Mouse (Mus musculus) stomach, embryonic 14.5 days (tissue): ENCODE results near the gene Gucd1. TPM values are rescaled to one million over a fixed set of nuclear protein-coding genes. Genes with fewer than 3 reads are reported as not detected.

Experiments
- ATAC-seq: fragments of 200-750 bp; cut with Nextera tagmentation; 2 replicates; pipeline ENCODE4 v1.8.0; 2017; ENCODE audit warnings: low read depth, moderate TSS enrichment; ENCODE audit not compliant: insufficient number of reproducible peaks, insufficient read depth, low FRiP score
- H3K27ac ChIP-seq: fragments of 300-500 bp; sonication (generic); 2 replicates; pipeline ENCODE4 v1.5.1; 2014; ENCODE audit warnings: mild to moderate bottlenecking, low read length, moderate library complexity, mixed read lengths
- H3K27me3 ChIP-seq: fragments of 300-500 bp; sonication (generic); 2 replicates; pipeline ENCODE4 v1.6.1; 2014; ENCODE audit warnings: low read length, control low read depth, mixed read lengths; ENCODE audit not compliant: control insufficient read depth, insufficient read depth
- H3K36me3 ChIP-seq: fragments of 300-500 bp; sonication (generic); 2 replicates; pipeline ENCODE4 v1.6.1; 2014; ENCODE audit warnings: mild to moderate bottlenecking, control low read depth, low read length, moderate library complexity, mixed read lengths; ENCODE audit not compliant: control insufficient read depth, insufficient read depth
- H3K4me1 ChIP-seq: fragments of 300-500 bp; sonication (generic); 2 replicates; pipeline ENCODE4 v1.6.1; 2014; ENCODE audit warnings: low read length, control low read depth, mixed read lengths; ENCODE audit not compliant: control insufficient read depth, insufficient read depth
- H3K4me2 ChIP-seq: fragments of 300-500 bp; sonication (generic); replicated peaks from 2 replicates; pipeline ENCODE4 v1.6.1; 2014; ENCODE audit warnings: low read depth, low read length, control low read depth
- H3K4me3 ChIP-seq: fragments of 300-500 bp; sonication (generic); 2 replicates; pipeline ENCODE4 v1.5.1; 2014; ENCODE audit warnings: low read depth, low read length, control low read depth
- H3K9ac ChIP-seq: fragments of 300-500 bp; sonication (generic); replicated peaks from 2 replicates; pipeline ENCODE4 v1.6.1; 2014; ENCODE audit warnings: low read depth, mild to moderate bottlenecking, control low read depth, low read length, moderate library complexity, mixed read lengths
- H3K9me3 ChIP-seq: fragments of 300-500 bp; sonication (generic); 2 replicates; pipeline ENCODE4 v1.6.1; 2016; ENCODE audit warnings: low read depth, low read length, control low read depth; ENCODE audit not compliant: control insufficient read depth
- WGBS: fragments of 180-500 bp; shearing (Covaris S2); extraction: QIAGEN DNeasy Blood & Tissue Kit; methylation state at CpG from one replicate; pipeline ENCODE4 v1.1.7; 2014; 5-methylcytosine and 5-hydroxymethylcytosine counted together
- polyA plus RNA-seq: library from polyadenylated mRNA; unstranded; fragments of >200 nt; fragmentation: Nextera tagmentation; extraction: Ambion mirVana; gene quantifications from 2 replicates; pipeline ENCODE4 v1.2.1, GENCODE M21; 2014

The Gucd1 gene
- polyA plus RNA-seq, 1 experiment from 2014 or later = 29.9 TPM

DNA sequence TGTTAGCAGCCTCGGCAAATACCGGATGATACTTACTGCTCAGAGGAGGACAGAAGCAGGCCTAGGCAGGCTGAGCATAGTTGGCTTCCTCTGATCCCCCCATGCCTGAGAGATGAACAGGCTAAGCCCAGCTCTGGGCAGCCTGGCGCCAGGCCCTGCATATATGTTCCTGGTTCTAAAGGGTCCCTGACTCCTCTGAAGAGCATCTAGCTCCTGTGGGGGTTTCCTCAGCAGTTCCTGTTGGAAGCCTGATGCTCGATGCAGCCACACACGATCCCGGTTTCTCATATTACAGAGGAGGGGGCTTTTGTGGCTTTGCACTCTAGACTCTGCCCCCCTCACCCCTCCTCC lies 42.8 kb upstream of the Gucd1 start:
- Histone ChIP-seq H3K4me3 (peak overlapping the region; percentile 49), H3K9ac (peak overlapping the region; percentile 45; the same call in 1 of the 2 replicates), H3K4me2 (peak overlapping the region; percentile 97), H3K9me3 (no peaks in the 10 kb centered on the region), H3K27me3 (peaks cover 17% of the 10 kb centered on the region; the same call in 1 of the 2 replicates), H3K27ac (no peak overlapping the region), H3K36me3 (no peaks in the 10 kb centered on the region), H3K4me1 (peaks cover 6% of the 10 kb centered on the region; the same call in 1 of the 2 replicates)
- no peak for ATAC-seq
- WGBS = 12% methylated on average over 6 of the region's 6 CpGs

DNA sequence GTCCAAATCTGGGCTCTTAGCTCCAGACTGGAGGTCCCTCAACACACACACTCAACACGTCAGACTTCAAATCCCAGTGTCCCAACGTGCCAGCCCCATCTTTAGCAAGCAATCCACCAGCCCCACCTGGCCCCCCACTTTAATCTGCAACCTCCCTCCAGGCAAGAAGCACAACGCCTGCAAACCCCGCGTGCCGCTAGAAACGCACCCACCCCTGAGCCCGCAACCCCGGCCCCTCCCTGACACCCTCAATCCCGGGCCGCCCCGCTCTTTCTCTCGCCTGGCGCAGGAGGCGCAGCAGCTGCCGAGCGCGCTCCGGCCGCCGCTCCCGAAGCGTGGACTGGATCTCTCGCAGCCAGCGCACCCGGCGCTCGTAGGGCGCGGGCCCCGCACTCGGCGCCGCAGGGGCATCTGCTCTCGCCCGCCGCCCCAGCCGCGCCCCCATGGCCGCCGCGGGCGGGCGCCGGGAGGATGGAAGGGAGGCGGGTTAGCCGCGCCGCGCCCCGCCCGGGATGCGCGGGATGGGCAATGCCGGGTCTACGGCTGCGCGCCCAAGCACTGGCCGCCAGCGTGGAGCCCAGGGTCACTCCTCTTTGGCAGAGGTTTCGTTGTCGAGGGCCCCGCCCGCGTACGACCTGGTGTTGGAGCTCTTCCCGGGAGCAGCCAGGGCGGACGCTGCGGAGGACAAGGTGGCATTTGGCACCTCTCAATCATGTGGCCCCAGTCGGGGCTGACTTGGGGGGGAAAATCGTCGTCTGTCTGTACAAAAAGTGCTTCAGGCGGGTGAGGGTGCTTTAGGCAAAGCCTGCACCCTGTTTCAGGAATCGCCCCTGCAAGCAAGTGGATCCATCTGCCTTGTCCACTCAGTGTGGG lies 42.1 kb upstream of the Gucd1 start, which contains the start of gene Lrrc75b:
Lrrc75b (minus strand) TSS at position 655 of the 873 bp plus-strand sequence.
- Histone ChIP-seq H3K27ac (no peak within 1 kb of the TSS), H3K4me2 (peak within 1 kb of the TSS; percentile 97), H3K27me3 (peaks cover 17% of the 10 kb centered on the region; the same call in 1 of the 2 replicates), H3K4me3 (peak within 1 kb of the TSS; percentile 49), H3K9me3 (no peaks in the 10 kb centered on the region), H3K36me3 (no peaks in the 10 kb centered on the region), H3K9ac (peak within 1 kb of the TSS; percentile 45), H3K4me1 (peaks cover 6% of the 10 kb centered on the region; the same call in 1 of the 2 replicates)
- WGBS = 1% methylated on average over 74 of the region's 75 CpGs
- ATAC-seq = peak; percentile 24; the same call in 1 of the 2 replicates

DNA sequence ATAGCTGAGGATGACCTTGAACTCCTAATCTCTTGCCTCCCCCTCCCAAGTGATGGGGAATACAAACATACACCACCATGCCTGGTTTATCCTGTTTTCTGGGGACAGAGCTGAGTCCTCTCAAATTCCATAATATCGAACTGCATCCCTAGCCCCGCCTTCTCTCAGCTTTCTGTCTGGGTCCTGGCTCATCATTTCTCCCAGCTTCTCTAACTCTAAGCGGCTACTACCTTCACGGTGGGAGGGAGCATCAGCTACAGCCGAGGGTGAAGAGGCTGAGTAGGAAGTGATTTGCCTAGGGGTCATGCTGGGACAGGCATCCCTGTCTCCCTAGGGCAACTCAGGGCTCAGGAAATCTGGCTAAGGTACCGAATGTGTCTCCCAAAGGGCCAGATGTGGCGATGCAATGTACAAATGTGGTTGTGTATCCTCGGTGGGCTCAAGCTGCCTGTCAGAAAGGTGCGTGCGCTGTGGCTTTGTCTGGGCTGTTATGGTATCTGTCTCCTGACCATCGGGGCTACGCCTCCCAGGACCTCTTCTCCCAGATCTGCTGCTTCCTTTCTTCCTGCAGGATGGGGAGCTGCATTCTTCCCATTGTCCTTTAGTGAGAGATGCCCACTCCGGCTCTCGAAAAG lies 41.4 kb upstream of the Gucd1 start:
- 5% methylated on average over 14 of the region's 14 CpGs for WGBS
- Histone ChIP-seq H3K27me3 (peaks cover 17% of the 10 kb centered on the region; the same call in 1 of the 2 replicates), H3K4me3 (peak overlapping the region; percentile 49), H3K36me3 (no peaks in the 10 kb centered on the region), H3K9me3 (no peaks in the 10 kb centered on the region), H3K4me2 (peak overlapping the region; percentile 97), H3K27ac (no peak overlapping the region), H3K4me1 (peaks cover 6% of the 10 kb centered on the region; the same call in 1 of the 2 replicates), H3K9ac (peak overlapping the region; percentile 45; the same call in 1 of the 2 replicates)
- ATAC-seq = no peak

DNA sequence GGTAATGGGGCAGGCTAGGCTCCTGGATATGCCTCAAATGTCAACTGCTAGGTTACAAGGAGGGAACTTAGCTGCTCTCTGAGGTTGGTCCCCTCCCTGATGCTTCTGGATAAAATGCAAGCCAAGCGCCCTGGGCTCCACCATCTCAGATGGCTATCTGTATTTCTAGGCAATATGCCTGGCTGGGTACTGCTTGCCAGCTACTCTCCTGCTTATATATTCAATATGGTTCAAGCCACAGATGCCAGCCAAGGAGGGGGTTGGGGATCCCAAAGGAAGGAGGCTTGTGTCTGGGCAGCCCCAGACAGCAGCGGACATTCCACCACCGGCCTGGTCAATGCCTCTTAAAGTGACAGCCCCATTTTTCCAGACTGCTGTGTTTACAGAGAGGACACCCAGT lies 40.7 kb upstream of the Gucd1 start:
- no peak for ATAC-seq
- peaks cover 6% of the 10 kb centered on the region; the same call in 1 of the 2 replicates for H3K4me1 ChIP-seq
- no peak overlapping the region for H3K4me2 ChIP-seq
- H3K27ac ChIP-seq = no peak overlapping the region
- H3K27me3 ChIP-seq = peaks cover 17% of the 10 kb centered on the region; the same call in 1 of the 2 replicates
- H3K9me3 ChIP-seq = no peaks in the 10 kb centered on the region
- no peaks in the 10 kb centered on the region for H3K36me3 ChIP-seq
- no peak overlapping the region for H3K9ac ChIP-seq
- H3K4me3 ChIP-seq = no peak overlapping the region
- 35% methylated on average over 3 of the region's 3 CpGs for WGBS

DNA sequence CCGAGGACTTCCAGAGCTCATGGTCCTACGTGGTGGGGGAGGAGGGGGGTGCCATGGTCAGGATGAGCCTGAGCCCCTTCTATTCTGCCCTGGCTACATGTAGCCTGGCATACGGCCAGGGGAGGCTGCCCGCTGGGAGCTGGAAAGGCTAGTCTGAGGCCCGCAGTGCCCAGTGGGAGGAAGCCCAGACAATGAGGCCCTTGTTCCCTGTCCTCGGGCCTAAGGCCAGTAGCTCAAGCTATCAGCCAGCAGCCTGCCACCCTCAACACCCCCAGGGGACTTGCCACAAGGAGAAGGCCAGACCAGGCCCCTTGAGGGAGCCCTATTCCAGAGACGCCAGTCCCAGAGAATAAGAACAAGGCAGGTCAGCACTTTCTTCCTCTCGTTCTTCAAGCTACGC lies 38.3 kb upstream of the Gucd1 start:
- no peak overlapping the region for H3K27ac ChIP-seq
- 63% methylated on average over 9 of the region's 9 CpGs for WGBS
- H3K4me2 ChIP-seq = no peak overlapping the region
- H3K4me1 ChIP-seq = peaks cover 6% of the 10 kb centered on the region; the same call in 1 of the 2 replicates
- no peak overlapping the region for H3K4me3 ChIP-seq
- H3K27me3 ChIP-seq = peaks cover 13% of the 10 kb centered on the region; the same call in 1 of the 2 replicates
- no peaks in the 10 kb centered on the region for H3K36me3 ChIP-seq
- ATAC-seq = no peak
- no peak overlapping the region for H3K9ac ChIP-seq
- H3K9me3 ChIP-seq = no peaks in the 10 kb centered on the region

DNA sequence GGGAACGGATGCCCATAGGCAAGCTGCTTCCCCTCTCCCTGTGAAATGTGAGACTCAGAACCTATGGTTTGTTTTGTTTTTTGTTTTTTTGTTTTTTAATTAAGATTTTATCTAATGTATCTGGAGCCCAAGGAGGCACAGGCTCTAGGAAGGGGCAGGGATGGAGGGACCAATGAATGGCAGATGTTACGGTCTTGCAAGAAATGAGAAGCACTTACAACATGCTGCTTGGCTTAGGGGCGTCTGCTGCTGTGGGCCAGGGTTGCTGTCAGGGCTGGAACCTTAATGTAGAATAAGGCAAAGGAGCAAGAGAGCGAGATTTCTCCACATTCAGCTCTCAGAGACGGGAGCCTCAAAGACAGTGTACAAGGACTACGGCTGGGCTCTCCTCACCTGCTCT lies 37.8 kb upstream of the Gucd1 start:
- H3K4me1 ChIP-seq = peaks cover 6% of the 10 kb centered on the region; the same call in 1 of the 2 replicates
- peaks cover 9% of the 10 kb centered on the region; the same call in 1 of the 2 replicates for H3K27me3 ChIP-seq
- no peaks in the 10 kb centered on the region for H3K9me3 ChIP-seq
- no peak for ATAC-seq
- H3K9ac ChIP-seq = no peak overlapping the region
- H3K27ac ChIP-seq = no peak overlapping the region
- WGBS = 81% methylated on average over 6 of the region's 6 CpGs
- H3K4me2 ChIP-seq = no peak overlapping the region
- no peak overlapping the region for H3K4me3 ChIP-seq
- no peaks in the 10 kb centered on the region for H3K36me3 ChIP-seq

DNA sequence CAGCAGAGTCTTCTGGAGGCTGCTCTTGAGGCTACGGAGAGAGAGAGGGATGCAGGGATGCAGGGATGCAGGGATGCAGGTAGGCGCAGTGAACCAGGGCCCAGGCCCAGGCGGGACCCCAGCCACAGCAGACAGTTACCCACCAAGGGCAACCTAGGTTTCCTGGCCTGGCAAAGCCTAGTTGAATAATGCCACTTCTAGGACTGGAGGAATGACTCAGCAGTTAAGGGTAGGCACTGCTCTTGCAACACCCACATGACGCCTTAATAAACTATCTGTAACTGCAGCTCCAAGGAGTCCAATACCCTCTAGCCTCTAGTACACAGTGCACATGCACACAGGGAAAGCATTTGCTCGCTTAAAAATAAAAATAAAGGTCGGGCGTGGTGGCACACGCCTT lies 36.3 kb upstream of the Gucd1 start:
- WGBS = 91% methylated on average over 8 of the region's 8 CpGs
- Histone ChIP-seq H3K9ac (no peak overlapping the region), H3K9me3 (no peaks in the 10 kb centered on the region), H3K4me2 (no peak overlapping the region), H3K27me3 (no peaks in the 10 kb centered on the region), H3K4me1 (peaks cover 1% of the 10 kb centered on the region; the same call in 1 of the 2 replicates), H3K4me3 (no peak overlapping the region), H3K27ac (no peak overlapping the region), H3K36me3 (no peaks in the 10 kb centered on the region)
- ATAC-seq = no peak

DNA sequence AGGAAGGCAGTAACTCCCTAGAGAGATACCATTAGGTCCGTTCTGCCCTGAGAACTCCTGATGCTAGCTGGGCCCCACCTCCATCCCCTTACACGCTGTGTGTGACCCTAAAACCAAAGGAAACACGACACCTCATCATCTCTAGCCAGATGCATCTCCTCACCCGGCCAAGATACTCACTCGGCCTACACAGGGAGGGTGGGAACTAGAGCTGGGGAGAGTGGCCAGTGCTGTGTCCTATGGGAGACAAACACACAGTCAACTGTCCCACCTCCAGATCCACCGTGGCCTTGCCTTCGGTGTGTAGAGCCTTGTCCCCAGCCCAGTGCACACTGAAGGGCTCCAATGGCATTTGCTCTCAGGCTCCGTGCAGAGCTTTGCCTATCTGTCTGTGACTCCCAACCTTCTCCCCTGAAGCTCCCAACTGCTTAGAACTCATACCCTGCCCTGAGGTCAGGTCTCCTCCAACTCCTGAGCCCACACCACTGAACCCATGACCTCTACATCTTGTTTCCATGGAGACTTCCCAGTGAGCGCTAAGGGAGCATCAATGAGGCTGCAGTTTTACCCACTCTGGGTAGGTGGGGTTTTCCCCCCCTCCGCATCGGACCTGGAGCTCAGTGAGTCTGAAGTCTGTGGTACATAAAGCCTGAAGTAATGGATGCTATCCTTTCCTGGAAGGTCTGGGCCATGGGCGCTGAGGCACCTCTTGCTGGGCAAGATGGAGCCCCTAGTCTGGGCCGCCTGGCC lies 35.1 kb upstream of the Gucd1 start:
- no peaks in the 10 kb centered on the region for H3K36me3 ChIP-seq
- no peak overlapping the region for H3K4me3 ChIP-seq
- H3K27me3 ChIP-seq = no peaks in the 10 kb centered on the region
- H3K27ac ChIP-seq = no peak overlapping the region
- ATAC-seq = no peak
- H3K4me2 ChIP-seq = no peak overlapping the region
- no peaks in the 10 kb centered on the region for H3K9me3 ChIP-seq
- no peak overlapping the region for H3K9ac ChIP-seq
- 64% methylated on average over 13 of the region's 13 CpGs for WGBS
- 0 out of 2 replicates have a peak, but pooled peaks cover 2% of the 10 kb centered on the region for H3K4me1 ChIP-seq
